Mouse (Mus musculus) brain, embryonic 14.5 days (tissue): Measurements from ENCODE around the gene 1700023F06Rik.

Experiments used
- CTCF ChIP-seq: fragments of 200-500 bp; IDR thresholded peaks from 2 replicates; pipeline ENCODE4 v1.5.1; 2012; ENCODE audit warnings: inconsistent platforms, mild to moderate bottlenecking, moderate library complexity, borderline replicate concordance; ENCODE audit not compliant: insufficient read depth, insufficient read length; ENCODE audit errors: extremely low read depth
- POLR2A ChIP-seq: fragments of 200-500 bp; IDR thresholded peaks from 2 replicates; pipeline ENCODE4 v1.6.1; 2012; ENCODE audit warnings: mild to moderate bottlenecking, inconsistent platforms, borderline replicate concordance; ENCODE audit not compliant: poor library complexity, insufficient read depth, insufficient read length, severe bottlenecking; ENCODE audit errors: extremely low read depth

- TF ChIP-seq CTCF (no peak), POLR2A (no peak)
These were observed 37.1 kb downstream of the 1700023F06Rik start for GRCm38 (mm10) chr11:103171286-103171620.
